Mouse (Mus musculus): ENCODE results near the gene Zfr2. TPM values are rescaled to one million over a fixed set of nuclear protein-coding genes. Genes with fewer than 3 reads are reported as not detected.

Gene Zfr2
- total RNA-seq, 2 experiments from 2014 or later = 1.7 to 2.5 TPM

DNA sequence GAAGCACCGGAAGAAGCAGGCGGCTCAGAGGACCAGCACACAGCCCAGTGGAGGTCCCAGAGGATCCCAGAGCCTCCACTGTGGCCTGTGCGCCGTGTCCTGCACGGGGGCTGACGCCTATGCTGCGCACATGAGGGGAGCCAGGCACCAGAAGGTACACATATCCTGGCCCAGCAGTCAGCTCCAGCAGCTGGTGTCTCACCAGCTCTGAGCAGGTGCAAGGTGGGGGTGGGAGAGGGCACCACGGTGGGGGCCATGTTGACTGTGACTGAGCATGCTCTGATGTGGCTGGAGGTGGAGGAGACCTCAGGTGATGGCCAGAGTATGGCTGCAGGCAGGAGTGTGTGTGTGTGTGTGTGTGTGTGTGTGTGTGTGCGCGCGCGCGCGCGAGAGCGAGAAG lies 9.1 kb downstream of the Zfr2 start:
- intact Hi-C loops (cut with DNase I; ENCODE audit: low total_unique reads) = no loop called here

DNA sequence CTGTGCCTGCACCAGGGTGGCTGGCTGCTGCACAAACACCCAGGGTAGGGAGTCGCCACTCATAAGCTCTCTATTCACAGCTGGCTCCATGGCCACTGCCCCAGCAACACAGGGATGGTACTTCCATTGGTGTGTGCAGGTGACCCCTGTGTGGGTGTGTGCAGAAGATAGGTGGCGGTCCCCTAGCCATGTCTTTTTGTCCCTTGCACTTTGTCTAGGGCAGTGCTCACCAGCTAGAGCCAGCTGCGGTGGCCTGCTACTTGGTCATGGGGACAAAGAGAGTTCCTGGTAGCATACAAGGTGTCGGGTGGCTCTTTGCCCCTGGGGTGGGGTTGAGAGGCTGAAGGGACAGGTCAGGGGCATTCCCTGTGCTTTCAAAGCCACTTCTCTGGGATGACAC lies 11.2 kb downstream of the Zfr2 start:
- DNase-seq = no peak
- intact Hi-C loops (cut with DNase I; ENCODE audit: low total_unique reads) = no loop called here

More for the DNA sequence above, 9.1 kb downstream of the Zfr2 start:
- no peak for DNase-seq

DNA sequence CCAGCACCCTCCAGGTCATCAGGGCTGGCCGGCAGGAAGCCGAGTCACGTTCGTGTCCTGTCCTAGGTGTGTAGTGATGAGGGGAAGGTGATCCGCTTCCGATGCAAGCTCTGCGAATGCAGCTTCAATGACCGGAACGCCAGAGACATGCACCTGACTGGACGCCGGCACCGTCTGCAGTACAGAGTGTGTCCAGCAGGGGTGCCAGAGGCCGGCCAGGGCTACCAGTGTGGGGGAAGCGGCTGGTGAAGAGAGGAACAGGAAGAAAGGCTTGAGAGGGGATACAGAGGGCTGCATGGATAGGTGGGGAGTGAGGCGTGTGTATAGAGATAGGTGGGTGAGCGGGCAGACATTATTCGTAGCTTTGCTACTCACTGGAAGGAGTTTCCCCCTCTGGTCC lies 11.6 kb downstream of the Zfr2 start:
- DNase-seq = peak; percentile 79
- intact Hi-C loops (cut with DNase I; ENCODE audit: low total_unique reads) = no loop called here

DNA sequence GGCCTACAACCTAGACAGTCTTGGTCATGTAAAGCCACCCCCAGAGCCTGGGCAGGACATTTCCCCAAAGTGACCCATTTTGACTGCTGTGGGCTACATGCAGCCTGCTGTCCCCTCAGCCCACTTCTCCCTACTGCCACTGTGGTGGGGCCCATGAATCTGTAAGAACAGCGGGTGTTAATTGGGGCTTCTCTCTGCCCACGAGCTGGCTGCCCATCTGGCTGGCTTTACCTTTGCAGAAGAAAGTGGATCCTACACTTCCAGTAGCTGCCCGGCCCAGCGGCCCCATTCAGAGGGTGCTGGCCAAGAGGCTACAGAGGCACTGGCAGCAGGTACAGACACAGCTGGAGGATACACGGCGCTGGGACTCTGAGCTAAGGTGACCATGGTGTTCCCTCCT lies 12.2 kb downstream of the Zfr2 start:
- DNase-seq = no peak
- intact Hi-C loops (cut with DNase I; ENCODE audit: low total_unique reads) = no loop called here

DNA sequence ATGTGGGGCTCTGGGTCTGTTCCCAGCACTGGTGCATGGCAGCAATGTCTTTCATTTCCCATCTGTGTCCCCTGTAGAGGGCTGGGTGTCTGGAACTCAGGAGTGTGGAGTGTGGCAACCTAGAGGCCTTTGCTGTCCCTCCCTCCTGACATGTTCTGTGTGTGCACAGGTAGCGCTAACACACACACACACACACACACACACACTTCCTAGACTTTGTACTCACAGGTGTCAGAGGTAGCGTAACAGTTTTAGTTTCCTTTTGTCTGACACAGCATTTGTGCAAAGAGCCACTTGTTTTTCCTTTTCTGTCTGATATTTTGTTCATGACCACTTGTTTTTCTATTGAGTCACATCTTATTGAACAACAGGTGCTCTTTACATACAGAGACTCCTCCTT lies 14.8 kb downstream of the Zfr2 start:
- no peak for DNase-seq
- intact Hi-C loops (cut with DNase I; ENCODE audit: low total_unique reads) = no loop called here

DNA sequence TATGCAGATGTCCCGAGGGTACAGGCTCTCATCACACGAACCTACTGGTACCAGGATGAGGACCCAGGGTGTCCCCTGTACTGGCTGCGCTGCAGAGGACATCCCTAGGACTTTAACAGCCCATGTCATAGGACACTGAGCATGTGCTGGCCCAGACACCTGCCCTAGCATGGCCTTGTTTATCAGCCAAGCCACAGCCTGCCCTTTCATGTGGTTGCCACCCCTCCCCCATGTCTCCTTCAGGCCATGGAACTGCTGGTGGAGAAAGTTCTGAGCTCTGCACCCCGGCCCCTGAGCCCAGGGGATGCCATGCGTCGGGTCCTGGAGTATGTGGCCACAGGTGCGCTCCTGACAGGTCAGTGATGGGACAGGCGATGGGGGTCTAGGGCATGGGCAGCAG lies 16.5 kb downstream of the Zfr2 start:
- intact Hi-C loops (cut with DNase I; ENCODE audit: low total_unique reads) = no loop called here
- no peak for DNase-seq

DNA sequence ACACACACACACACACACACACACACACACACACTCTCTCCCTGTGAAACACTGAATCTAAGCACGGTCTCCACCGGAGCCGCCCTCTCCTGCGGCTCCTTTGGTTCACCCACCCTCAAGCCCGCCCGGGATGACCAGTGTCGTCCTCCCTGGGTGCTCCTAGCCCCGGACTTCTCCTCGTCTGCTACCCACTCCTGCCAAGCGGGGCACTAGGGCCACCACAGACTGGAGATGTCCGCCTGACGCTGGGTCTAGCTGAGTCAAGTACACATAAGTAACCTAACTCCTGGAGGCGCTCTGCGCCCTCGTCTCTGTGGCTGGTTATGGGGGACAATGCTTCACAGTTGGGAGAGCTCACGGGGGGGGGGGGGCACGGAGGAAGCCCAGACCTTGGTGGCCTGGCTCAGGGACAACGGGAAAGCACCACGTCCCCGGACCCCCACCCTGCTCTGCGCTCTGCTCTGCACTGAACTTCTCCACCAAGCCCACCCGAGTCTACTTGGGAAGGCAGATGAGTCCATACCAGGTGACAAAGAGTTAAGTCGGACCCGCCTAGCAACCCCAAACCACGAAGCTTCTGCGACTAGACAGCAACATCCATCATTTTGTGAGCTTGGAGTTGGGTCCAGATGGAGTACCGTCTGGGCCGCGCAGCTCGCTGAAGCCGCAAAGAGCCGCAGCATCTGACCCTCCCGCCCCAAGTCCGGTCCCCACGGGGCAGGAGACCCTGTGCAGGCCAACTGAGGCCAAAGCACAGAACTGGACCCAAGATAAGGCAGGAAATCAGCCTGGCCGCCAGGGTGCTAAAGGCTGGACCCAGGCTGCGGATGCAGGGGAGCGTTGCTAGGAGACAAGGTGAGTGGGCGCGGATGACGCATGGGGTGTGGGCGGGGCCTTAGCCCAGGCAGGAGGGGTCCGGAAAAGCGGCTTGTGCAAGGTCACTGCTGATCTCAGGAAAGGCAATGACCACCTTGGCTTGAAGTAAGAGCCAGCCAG lies 19.8 kb downstream of the Zfr2 start, which contains the start of gene Matk:
Gene Matk (plus strand): TSS at position 512 of the 996 bp plus-strand sequence.
- DNase-seq = no peak
- intact Hi-C loops (cut with DNase I; ENCODE audit: low total_unique reads) = no loop called here

DNA sequence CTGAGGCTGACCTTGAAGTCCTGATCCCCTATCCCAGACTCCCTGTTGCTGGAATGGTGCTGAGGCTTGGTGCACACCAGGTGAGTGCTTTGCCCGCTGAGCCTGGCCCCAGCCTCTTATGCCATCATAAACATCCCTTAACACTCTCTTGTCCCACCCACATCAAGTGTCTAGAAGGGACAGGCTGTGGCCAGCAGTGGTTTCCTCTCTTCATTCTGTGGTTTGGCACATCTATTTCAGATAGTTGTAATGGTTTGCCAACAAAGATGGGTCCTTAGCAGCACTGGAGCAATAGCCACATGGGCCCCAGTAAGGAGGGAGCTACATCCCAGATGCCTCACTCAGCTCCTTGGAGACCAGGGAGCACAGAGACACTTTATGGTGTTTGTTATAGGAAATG lies 21.9 kb downstream of the Zfr2 start:
- intact Hi-C loops (cut with DNase I; ENCODE audit: low total_unique reads) = no loop called here
- DNase-seq = no peak

DNA sequence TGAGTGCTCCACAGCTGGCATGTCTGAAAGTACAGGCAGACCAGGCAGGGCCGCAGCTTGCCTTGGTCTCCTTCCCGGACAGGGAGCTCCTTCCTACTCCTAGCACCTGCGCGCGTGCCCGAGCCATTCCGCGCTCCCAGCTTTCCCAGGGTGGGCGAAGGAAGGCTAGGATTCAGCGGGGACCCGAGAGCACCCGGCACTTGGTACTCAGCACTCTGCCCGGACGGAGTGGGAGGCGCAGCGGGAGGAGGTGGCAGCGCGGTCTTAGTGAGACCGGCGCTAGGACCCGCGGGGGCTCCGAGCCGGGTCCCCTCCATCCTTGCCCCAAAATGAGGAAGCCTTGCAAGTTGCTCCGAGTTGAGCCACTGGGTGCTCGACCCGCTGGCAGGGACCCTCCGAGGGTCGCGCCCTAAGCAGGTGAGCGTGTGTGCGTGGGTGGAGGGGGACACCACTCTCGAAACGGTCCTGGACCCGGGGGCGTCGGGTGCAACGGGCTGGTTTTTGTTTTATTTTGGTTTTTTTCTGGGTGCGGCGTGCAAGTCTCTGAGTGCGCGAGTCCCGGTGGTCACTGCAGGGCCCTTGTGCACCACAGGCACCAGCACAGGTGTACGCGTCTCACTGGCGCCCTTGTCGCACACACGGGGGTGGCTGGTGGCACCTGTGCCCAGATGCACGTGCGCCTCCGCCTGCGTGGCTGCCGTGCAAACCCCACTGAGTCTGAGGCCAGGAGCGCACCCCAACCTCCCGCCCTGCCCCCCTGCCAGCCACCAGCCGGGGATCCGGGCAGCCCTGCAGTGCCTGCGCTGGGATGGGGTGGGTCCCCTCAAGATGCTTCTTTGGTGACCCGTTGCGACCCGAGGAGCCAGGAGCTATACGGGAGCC lies 24.4 kb downstream of the Zfr2 start:
- no peak for DNase-seq
- intact Hi-C loops (cut with DNase I; ENCODE audit: low total_unique reads) = no loop called here

DNA sequence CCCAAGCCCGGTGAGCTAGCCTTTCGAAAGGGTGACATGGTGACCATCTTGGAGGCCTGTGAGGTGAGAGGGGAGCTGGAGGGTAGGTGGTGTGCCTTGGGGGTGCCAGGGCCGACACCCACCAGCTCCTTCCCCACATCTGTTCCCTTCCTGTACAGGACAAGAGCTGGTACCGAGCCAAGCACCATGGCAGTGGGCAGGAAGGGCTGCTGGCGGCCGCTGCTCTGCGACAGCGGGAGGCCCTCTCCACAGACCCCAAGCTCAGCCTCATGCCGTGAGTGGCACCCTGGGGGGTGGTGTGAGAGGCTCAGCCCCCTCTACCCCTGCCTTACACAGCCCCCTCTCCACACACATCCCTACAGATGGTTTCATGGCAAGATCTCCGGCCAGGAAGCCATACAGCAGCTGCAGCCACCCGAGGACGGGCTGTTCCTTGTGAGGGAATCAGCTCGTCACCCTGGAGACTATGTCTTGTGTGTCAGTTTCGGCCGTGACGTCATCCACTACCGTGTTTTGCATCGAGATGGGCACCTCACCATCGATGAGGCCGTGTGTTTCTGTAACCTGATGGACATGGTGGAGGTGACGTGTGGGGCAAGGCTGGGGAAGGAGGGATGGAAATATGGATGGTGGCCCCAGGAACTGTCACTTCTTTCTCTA lies 26.4 kb downstream of the Zfr2 start:
- intact Hi-C loops (cut with DNase I; ENCODE audit: low total_unique reads) = no loop called here
- no peak for DNase-seq

DNA sequence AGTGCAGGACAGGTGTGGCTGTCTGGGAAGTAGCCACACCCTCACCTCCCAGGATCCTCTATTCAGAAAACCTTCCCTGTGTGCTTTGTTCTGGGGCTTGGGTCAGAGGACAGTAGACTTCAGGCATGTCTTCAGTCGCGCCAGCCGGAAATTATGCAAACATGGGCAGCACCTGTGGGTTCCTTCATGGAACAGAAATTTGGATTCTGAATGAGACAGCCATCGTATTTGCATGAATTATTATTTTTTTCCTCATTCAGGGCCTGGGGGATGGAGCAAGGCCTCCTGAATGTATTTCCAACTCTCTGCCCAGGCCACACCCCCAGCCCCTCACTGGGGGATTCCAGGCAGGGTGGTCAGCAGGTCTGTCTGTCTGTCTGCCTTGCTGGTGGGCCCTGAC lies 28.1 kb downstream of the Zfr2 start:
- intact Hi-C loops (cut with DNase I; ENCODE audit: low total_unique reads) = no loop called here
- no peak for DNase-seq

DNA sequence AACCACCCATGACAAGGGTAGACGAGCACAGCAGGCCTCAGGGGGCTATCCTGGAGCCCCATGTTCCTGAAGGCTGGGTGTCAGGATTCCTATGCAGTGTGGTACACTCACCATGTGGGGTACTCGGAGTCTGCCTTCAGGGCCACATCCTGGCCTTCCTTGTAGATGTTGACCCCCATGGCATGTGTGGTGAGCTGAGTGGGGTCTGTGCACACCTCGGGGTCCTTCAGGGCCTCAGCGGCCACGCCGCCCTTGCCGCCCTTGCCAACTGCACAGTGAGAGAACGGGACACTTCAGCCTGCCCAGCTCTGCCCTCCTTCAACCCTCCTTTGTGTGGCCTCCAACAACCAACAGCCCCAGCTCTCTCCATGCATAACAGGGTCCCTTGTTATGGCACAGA lies 32.6 kb downstream of the Zfr2 start:
- intact Hi-C loops (cut with DNase I; ENCODE audit: low total_unique reads) = no loop called here
- no peak for DNase-seq

DNA sequence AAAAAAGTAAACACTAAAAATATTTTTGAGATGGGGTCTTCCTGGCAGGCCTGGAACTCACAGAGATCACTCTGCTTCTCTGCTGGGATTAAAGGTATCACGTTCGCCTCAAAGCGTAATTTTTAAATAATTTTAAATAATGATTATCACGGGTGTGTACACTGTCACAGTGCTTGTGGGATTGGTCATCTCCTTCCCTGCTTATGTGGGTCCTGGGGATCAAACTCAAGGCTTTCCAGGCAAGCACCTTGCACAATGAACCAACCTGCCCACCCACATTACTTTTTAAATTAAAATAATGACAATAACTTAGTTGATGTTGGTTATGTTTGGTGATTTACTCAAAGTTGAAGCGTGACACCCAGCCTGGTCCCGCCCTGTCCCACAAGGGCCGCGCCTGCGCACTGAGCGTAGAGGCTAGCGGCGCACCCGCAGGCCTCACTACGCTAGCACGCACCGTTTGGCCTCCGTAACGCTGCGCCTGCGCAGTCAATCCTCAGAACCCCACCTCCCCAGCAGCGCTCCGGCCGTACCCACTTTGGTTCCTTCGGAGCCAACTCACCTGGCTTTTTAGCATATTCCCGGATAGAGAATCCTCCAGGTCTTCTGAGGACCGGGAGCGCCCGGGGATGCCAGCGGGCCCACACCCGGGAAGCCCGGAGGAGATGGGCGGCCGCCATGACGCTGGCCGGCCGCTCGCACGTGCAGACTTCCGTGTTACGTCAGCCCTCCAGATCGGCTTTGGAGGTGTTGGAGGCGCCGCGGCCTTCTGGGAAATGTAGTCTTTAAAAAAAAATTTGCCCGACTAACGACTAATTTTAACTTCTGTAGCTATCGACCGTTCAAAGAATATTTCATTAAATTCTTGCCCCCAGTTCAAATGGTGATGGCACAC lies 33.5 kb downstream of the Zfr2 start, which contains the start of the genes Mrpl54 and Apba3:
Gene Mrpl54 (minus strand): TSS at position 724 of the 895 bp plus-strand sequence.
Gene Apba3 (plus strand): TSS at position 750 of the 895 bp plus-strand sequence.
- peak; percentile 97 for DNase-seq
- intact Hi-C loops (cut with DNase I; ENCODE audit: low total_unique reads) = no loop called here

DNA sequence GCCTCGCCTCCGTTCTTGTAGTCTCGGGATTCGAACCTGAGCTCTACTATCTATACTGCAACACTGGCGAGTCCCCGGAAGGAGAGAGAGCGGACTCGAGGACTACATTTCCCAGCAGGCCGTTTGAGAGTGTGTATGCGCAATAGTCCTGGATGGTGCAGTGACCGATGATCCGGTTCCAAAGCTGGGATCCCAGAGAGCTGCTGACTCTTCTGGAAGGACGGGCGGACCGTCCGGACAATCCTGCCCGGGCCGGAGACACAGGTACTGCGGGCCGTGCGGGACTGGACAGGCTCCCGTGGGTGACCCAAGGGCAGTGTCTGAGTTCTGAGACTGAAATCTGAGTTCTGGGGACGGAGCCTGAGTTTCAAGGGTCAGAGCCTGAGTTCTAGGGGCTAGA lies 35.1 kb downstream of the Zfr2 start:
- peak; percentile 85 for DNase-seq
- intact Hi-C loops (cut with DNase I; ENCODE audit: low total_unique reads) = no loop called here

DNA sequence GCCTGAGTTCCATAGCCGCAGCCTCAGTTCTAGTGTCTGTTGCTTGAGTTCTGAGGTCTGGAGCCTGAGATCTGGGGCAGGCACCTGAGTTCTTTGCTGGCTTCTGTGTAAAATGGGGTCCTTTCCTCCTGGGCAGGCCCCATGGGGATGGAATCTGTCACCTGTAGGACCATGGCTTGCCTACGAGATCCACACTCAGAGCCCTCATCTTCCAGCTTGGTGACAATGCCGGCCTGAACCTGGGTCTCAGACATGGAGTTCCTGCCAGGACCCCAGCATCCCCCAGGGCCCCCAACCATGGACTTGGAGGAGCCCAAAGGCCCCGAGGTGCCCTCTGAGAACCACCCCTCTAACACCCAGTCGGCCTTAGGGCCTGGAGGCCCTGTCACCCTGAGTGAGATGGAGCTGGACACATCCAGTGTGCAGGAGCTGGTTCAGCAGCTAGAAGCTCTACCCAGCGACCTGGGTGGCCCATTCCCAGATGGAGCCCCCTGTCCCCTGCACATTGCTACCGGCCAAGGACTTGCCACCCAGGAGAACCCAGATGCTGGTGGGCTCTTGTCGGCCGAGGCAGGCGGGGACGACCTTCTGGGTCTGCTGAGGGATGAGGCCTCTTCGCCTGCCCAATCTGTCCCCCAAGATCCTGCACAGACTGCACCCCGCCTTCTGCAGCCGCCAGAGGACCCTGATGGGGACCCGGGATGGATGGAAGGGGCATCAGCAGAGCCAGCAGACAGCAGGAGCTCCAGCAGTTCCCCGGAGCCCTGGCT lies 35.9 kb downstream of the Zfr2 start:
- intact Hi-C loops (cut with DNase I; ENCODE audit: low total_unique reads) = no loop called here

DNA sequence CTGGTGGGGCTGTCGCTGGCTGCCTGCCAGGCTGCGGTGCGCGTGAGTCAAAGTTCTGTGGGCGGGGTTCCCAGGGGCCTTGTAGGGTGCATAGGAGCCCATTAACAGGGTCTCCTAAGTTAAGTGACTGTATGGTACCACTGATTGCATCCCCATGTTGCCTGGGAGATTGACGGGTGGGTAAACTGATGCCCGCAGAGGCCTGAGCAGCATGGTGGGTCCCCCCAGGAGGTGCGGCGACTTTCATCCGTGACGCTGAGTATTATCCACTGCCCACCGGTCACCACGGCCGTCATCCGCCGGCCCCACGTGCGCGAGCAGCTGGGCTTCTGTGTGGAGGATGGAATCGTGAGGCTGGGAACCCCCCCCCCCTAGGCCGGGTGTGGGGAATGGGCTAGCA lies 39.4 kb downstream of the Zfr2 start:
- DNase-seq = no peak
- intact Hi-C loops (cut with DNase I; ENCODE audit: low total_unique reads) = no loop called here

More for the DNA sequence above, 35.9 kb downstream of the Zfr2 start:
- no peak for DNase-seq

DNA sequence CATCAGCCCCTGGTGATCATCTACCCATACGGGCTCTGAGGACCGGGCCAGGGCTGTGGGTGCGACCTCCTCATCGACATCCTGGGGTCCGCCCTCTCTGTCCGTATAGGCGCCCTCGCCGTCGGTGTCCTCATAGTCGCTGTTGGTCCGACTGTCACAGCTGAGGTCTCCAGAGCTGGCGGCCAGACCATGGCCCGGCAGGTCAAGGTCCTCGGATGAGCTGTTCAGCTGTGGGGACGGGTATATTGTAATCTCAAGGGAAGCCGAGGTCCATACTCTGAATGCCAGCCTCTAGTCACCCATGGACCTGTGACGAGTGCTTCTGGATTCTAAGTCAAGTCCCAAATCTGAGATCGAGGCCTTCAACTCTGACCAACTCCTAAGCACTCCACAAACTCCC lies 40.9 kb downstream of the Zfr2 start:
- no peak for DNase-seq
- intact Hi-C loops (cut with DNase I; ENCODE audit: low total_unique reads) = no loop called here

DNA sequence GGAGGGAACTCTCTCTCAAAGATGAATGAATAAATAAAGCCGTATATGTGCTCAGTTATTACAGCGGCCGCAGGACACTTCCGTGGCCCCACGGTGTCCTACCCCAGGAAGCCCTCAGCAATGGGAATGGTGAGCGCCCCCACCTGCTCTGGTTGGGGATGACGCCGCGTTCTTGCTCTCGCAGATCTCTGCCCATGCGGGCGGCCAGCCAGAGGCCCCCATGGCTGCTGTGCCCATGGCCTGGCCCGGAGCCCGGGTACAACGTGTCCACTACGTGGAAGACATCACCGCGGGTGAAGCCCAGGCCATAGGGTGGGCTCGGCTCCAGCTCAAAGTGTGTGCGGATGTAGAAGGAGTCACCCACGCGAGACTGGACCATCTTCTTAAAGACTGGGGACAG lies 44.7 kb downstream of the Zfr2 start:
- intact Hi-C loops (cut with DNase I; ENCODE audit: low total_unique reads) = no loop called here
- DNase-seq = no peak
